Mouse (Mus musculus) embryonic fibroblast, embryonic 13.5 days (primary cell): ENCODE measurements around the gene Cd300a.

Experiments
- CTCF ChIP-seq: IDR thresholded peaks from 2 replicates; pipeline ENCODE4 v1.5.1; 2011; ENCODE audit warnings: mild to moderate bottlenecking, control low read depth, low read length, moderate library complexity, borderline replicate concordance; ENCODE audit not compliant: insufficient read depth
- POLR2A ChIP-seq: IDR thresholded peaks from 2 replicates; pipeline ENCODE4 v1.6.1; 2011; ENCODE audit warnings: low read depth, mild to moderate bottlenecking, control low read depth, low read length, moderate library complexity

- TF ChIP-seq POLR2A = no peak
- TF ChIP-seq CTCF = peak; percentile 63; the same call in 1 of the 2 replicates
Observed at GRCm38 (mm10) chr11:114877145-114877544, 12.7 kb upstream of the Cd300a start.
